Mouse (Mus musculus) limb, embryonic 13.5 days (tissue): Measurements from ENCODE around the gene Fndc1. TPM values are rescaled to one million over a fixed set of nuclear protein-coding genes. Genes with fewer than 3 reads are reported as not detected.

Experiments used
- ATAC-seq: fragments of 200-750 bp; cut with Nextera tagmentation; 2 replicates; pipeline ENCODE4 v1.8.0; 2017; ENCODE audit warnings: low read depth, moderate number of reproducible peaks, moderate TSS enrichment; ENCODE audit not compliant: low FRiP score
- H3K27ac ChIP-seq: fragments of 300-500 bp; sonication (generic); 2 replicates; pipeline ENCODE4 v1.5.1; 2015; ENCODE audit warnings: inconsistent platforms, mild to moderate bottlenecking, moderate library complexity
- H3K27me3 ChIP-seq: fragments of 300-500 bp; sonication (generic); 2 replicates; pipeline ENCODE4 v1.6.1; 2015; ENCODE audit warnings: mild to moderate bottlenecking, inconsistent platforms
- H3K36me3 ChIP-seq: fragments of 300-500 bp; sonication (generic); 2 replicates; pipeline ENCODE4 v1.6.1; 2015; ENCODE audit warnings: inconsistent platforms, mild to moderate bottlenecking, moderate library complexity
- H3K4me1 ChIP-seq: fragments of 300-500 bp; sonication (generic); 2 replicates; pipeline ENCODE4 v1.6.1; 2015; ENCODE audit warnings: inconsistent platforms
- H3K4me2 ChIP-seq: fragments of 300-500 bp; sonication (generic); replicated peaks from 2 replicates; pipeline ENCODE4 v1.6.1; 2015; ENCODE audit warnings: inconsistent platforms, mild to moderate bottlenecking, moderate library complexity
- H3K4me3 ChIP-seq: fragments of 300-500 bp; sonication (generic); 2 replicates; pipeline ENCODE4 v1.5.1; 2015; ENCODE audit warnings: moderate library complexity, mild to moderate bottlenecking, inconsistent platforms
- H3K9ac ChIP-seq: fragments of 300-500 bp; sonication (generic); 2 replicates; pipeline ENCODE4 v1.6.1; 2015; ENCODE audit warnings: mild to moderate bottlenecking, inconsistent platforms
- H3K9me3 ChIP-seq: fragments of 300-500 bp; sonication (generic); 2 replicates; pipeline ENCODE4 v1.6.1; 2016; ENCODE audit warnings: inconsistent platforms
- WGBS: fragments of 180-500 bp; shearing (Covaris S2); methylation state at CpG from one replicate; pipeline ENCODE4 v1.1.7; 2015; 5-methylcytosine and 5-hydroxymethylcytosine counted together
- microRNA-seq: library from miRNA; unstranded; fragments of <30 nt; microRNA quantifications from one replicate; pipeline ENCODE4, GENCODE M21; 2016
- polyA plus RNA-seq: library from polyadenylated mRNA; unstranded; fragments of >200 nt; fragmentation: Nextera tagmentation; extraction: Ambion mirVana; gene quantifications from 2 replicates; pipeline ENCODE4 v1.2.1, GENCODE M21; 2015

Fndc1 gene
- polyA plus RNA-seq, 1 experiment from 2014 or later, result 32.1 TPM

GRCm38 (mm10) chr17:7749051-7749815 is 77.9 kb downstream of the Fndc1 start:
- Histone ChIP-seq H3K9ac (no peak overlapping the region), H3K4me2 (no peak overlapping the region), H3K36me3 (no peaks in the 10 kb centered on the region), H3K4me1 (no peaks in the 10 kb centered on the region), H3K27me3 (no peaks in the 10 kb centered on the region), H3K9me3 (no peaks in the 10 kb centered on the region), H3K27ac (no peak overlapping the region), H3K4me3 (no peak overlapping the region)
- ATAC-seq, result no peak
- 83% methylated on average over 4 of the region's 4 CpGs for WGBS

DNA sequence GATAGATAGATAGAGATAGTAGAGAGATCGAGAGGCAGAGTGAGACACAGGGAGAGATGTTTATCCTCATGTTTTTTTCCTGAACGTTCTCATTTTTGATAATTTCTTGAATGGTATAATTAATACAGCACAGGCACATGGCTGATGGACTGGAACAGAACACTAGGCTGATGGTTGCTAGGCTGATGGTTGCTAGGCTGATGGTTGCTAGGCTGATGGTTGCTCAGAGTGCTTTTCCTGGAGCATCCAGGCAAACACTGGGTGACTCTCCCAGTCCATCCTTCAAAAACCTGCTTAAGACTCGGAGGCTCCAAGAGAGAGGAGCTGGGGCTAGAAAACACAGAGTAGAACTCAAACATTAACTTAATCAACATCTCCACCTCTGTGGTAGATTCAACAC is 80.3 kb downstream of the Fndc1 start:
- H3K4me3 ChIP-seq, result no peak overlapping the region
- ATAC-seq, result no peak
- no peaks in the 10 kb centered on the region for H3K36me3 ChIP-seq
- no peak overlapping the region for H3K4me2 ChIP-seq
- no peak overlapping the region for H3K27ac ChIP-seq
- H3K4me1 ChIP-seq, result no peaks in the 10 kb centered on the region
- no peak overlapping the region for H3K9ac ChIP-seq
- no peaks in the 10 kb centered on the region for H3K9me3 ChIP-seq
- 88% methylated on average over 3 of the region's 3 CpGs for WGBS
- H3K27me3 ChIP-seq, result no peaks in the 10 kb centered on the region

DNA sequence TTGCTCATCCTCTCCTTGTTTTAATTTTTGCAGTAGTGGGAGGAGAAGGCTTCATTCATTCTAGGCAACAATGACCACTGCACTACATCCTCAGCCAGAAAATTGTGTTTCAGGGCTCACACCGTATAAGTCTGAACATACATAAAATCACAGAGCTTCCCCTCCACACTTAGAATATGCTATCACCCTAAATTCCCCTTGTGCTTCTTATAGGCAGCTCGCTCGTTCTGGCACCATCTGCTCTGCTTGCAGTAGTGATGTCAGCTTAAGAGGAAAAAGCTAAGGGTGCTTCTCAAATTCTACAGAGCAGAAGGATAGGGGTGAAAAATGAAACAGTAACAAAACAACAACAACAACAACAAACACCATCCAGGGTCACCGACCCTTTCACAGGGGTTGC is 82.1 kb downstream of the Fndc1 start:
- Histone ChIP-seq H3K4me3 (no peak overlapping the region), H3K4me1 (no peaks in the 10 kb centered on the region), H3K27ac (no peak overlapping the region), H3K27me3 (no peaks in the 10 kb centered on the region), H3K4me2 (no peak overlapping the region), H3K36me3 (no peaks in the 10 kb centered on the region), H3K9me3 (no peaks in the 10 kb centered on the region), H3K9ac (no peak overlapping the region)
- 87% methylated on average over 4 of the region's 4 CpGs for WGBS
- no peak for ATAC-seq

DNA sequence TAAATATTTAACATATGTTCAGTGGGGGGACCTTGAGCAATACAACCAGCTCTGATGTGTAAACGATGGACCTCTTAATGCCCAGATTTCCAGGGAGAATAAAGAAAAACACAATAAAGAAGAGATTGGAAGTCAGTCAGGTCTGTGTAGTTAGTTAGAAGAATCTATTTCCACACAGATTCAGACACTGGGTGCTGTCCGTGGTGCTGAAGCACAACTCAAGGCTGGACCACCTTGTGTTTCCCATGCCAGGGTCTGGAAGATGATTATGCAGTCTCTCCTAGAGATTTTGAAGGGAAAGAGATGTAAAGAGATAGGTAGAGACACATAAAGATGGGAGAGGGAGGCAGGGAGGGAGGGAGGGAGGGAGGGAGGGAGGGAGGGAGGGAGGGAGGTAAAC is 86.1 kb downstream of the Fndc1 start:
- Histone ChIP-seq H3K27ac (no peak overlapping the region), H3K9ac (no peak overlapping the region), H3K36me3 (no peaks in the 10 kb centered on the region), H3K9me3 (no peaks in the 10 kb centered on the region), H3K4me3 (no peak overlapping the region), H3K27me3 (no peaks in the 10 kb centered on the region), H3K4me2 (no peak overlapping the region), H3K4me1 (no peaks in the 10 kb centered on the region)
- WGBS, result 23% methylated on average over 2 of the region's 2 CpGs
- ATAC-seq, result no peak

- Histone ChIP-seq H3K4me2 (no peak overlapping the region), H3K4me3 (no peak overlapping the region), H3K9me3 (no peaks in the 10 kb centered on the region), H3K4me1 (no peaks in the 10 kb centered on the region), H3K27ac (no peak overlapping the region), H3K36me3 (no peaks in the 10 kb centered on the region), H3K27me3 (no peaks in the 10 kb centered on the region), H3K9ac (no peak overlapping the region)
- ATAC-seq, result no peak
- 86% methylated on average over 4 of the region's 4 CpGs for WGBS
These were observed 104.1 kb downstream of the Fndc1 start for GRCm38 (mm10) chr17:7722991-7723390.

- Histone ChIP-seq H3K4me3 (no peak overlapping the region), H3K9me3 (no peaks in the 10 kb centered on the region), H3K4me1 (no peaks in the 10 kb centered on the region), H3K4me2 (no peak overlapping the region), H3K36me3 (no peaks in the 10 kb centered on the region), H3K27me3 (no peaks in the 10 kb centered on the region), H3K27ac (no peak overlapping the region), H3K9ac (no peak overlapping the region)
- WGBS, result 55% methylated on average over 1 of the region's 1 CpGs
- no peak for ATAC-seq
These were observed 108.2 kb downstream of the Fndc1 start for GRCm38 (mm10) chr17:7718886-7719285.

GRCm38 (mm10) chr17:7717945-7718344 is 109.2 kb downstream of the Fndc1 start:
- Histone ChIP-seq H3K4me3 (no peak overlapping the region), H3K36me3 (no peaks in the 10 kb centered on the region), H3K9me3 (no peaks in the 10 kb centered on the region), H3K9ac (no peak overlapping the region), H3K27me3 (no peaks in the 10 kb centered on the region), H3K4me2 (no peak overlapping the region), H3K27ac (no peak overlapping the region), H3K4me1 (no peaks in the 10 kb centered on the region)
- 70% methylated on average over 6 of the region's 6 CpGs for WGBS
- ATAC-seq, result no peak

GRCm38 (mm10) chr17:7713020-7713419 is 114.1 kb downstream of the Fndc1 start:
- WGBS, result 68% methylated on average over 2 of the region's 2 CpGs
- H3K4me3 ChIP-seq, result no peak overlapping the region
- no peak overlapping the region for H3K9ac ChIP-seq
- no peaks in the 10 kb centered on the region for H3K9me3 ChIP-seq
- no peaks in the 10 kb centered on the region for H3K4me1 ChIP-seq
- no peak overlapping the region for H3K4me2 ChIP-seq
- ATAC-seq, result no peak
- no peak overlapping the region for H3K27ac ChIP-seq
- no peaks in the 10 kb centered on the region for H3K27me3 ChIP-seq
- H3K36me3 ChIP-seq, result no peaks in the 10 kb centered on the region

- no peaks in the 10 kb centered on the region for H3K9me3 ChIP-seq
- H3K9ac ChIP-seq, result no peak overlapping the region
- H3K27me3 ChIP-seq, result no peaks in the 10 kb centered on the region
- no peak for ATAC-seq
- H3K4me2 ChIP-seq, result no peak overlapping the region
- H3K27ac ChIP-seq, result no peak overlapping the region
- H3K36me3 ChIP-seq, result no peaks in the 10 kb centered on the region
- H3K4me3 ChIP-seq, result no peak overlapping the region
- no peaks in the 10 kb centered on the region for H3K4me1 ChIP-seq
- 54% methylated on average over 4 of the region's 4 CpGs for WGBS
These were observed 120.0 kb downstream of the Fndc1 start for GRCm38 (mm10) chr17:7707073-7707472.

DNA sequence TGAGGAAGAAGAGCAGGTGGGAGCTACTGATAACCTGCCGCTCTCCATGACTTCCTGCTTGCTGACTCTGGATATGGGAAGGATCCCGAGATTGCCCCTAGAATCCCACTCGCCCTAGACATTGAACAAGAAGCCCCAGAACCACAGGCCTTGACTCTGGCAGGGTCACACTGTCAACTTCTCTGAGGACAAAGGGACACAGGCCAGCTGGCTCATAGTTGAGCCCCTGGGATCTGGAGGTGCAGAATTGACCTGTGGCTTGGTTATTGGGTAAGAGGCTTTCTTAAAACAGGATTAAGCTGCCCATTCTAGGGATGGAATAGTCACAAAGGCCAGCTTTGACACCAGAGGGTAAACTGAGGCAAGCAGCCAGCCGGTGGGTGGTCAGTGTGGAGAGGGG is 136.8 kb downstream of the Fndc1 start:
- WGBS, result 87% methylated on average over 4 of the region's 4 CpGs
- no peaks in the 10 kb centered on the region for H3K9me3 ChIP-seq
- no peak overlapping the region for H3K27ac ChIP-seq
- H3K4me2 ChIP-seq, result no peak overlapping the region
- no peaks in the 10 kb centered on the region for H3K36me3 ChIP-seq
- ATAC-seq, result no peak
- no peaks in the 10 kb centered on the region for H3K27me3 ChIP-seq
- H3K4me1 ChIP-seq, result no peaks in the 10 kb centered on the region
- no peak overlapping the region for H3K9ac ChIP-seq
- H3K4me3 ChIP-seq, result no peak overlapping the region

Small RNA genes within 50 kb of the gene (microRNA-seq; reads per million reads assigned to microRNA genes)
- gene Gm25872, result not detected

Other genes starting within 250 kb of the Fndc1 start
- gene Tagap, start 98.7 kb upstream of the Fndc1 start, polyA plus RNA-seq, result 0.46 and 0.64 TPM in 2 replicates
- gene Rsph3a, start 118.3 kb upstream of the Fndc1 start, polyA plus RNA-seq, result 55.0 and 55.9 TPM in 2 replicates